Mouse (Mus musculus) T-helper 1 cell (primary cell): ENCODE measurements around the gene Intu.

Experiments
- in situ Hi-C: fragments of 300-600 bp; cut with MboI, MseI; formaldehyde crosslinking; loops from one replicate; pipeline ENCODE4 v1.15.1; 2025; ENCODE audit warnings: high pct_unique_total_duplicates

Intu gene

GRCm38 (mm10) chr3:40674873-40675405 is 143.9 kb downstream of the Intu start:
- in situ Hi-C loops: loop anchor here (10.0 to 25.0 kb wide), 3 partner anchors 1763 to 1963 kb away; no protein-coding TSS in a partner anchor

GRCm38 (mm10) chr3:40678856-40679255 is 147.8 kb downstream of the Intu start:
- in situ Hi-C loops: loop anchor here (10.0 kb wide), 1 partner anchor 1904 kb away; no protein-coding TSS in a partner anchor

- in situ Hi-C loops: no loop called here
Observed at GRCm38 (mm10) chr3:40682404-40682803, 151.3 kb downstream of the Intu start.

- in situ Hi-C loops: no loop called here
Observed at GRCm38 (mm10) chr3:40683171-40683570, 152.1 kb downstream of the Intu start.

GRCm38 (mm10) chr3:40685855-40686515 is 154.9 kb downstream of the Intu start:
- in situ Hi-C loops: no loop called here

- in situ Hi-C loops: no loop called here
Observed at GRCm38 (mm10) chr3:40686836-40687235, 155.8 kb downstream of the Intu start.

- in situ Hi-C loops: no loop called here
Observed at GRCm38 (mm10) chr3:40687588-40687987, 156.5 kb downstream of the Intu start.

- in situ Hi-C loops: no loop called here
Observed at GRCm38 (mm10) chr3:40691566-40691965, 160.5 kb downstream of the Intu start.

GRCm38 (mm10) chr3:40693435-40693834 is 162.3 kb downstream of the Intu start:
- in situ Hi-C loops: no loop called here

- in situ Hi-C loops: no loop called here
Observed at GRCm38 (mm10) chr3:40693960-40694359, 162.9 kb downstream of the Intu start.

GRCm38 (mm10) chr3:40694438-40694837 is 163.4 kb downstream of the Intu start:
- in situ Hi-C loops: no loop called here

- in situ Hi-C loops: no loop called here
Observed at GRCm38 (mm10) chr3:40695162-40695561, 164.1 kb downstream of the Intu start.

GRCm38 (mm10) chr3:40698834-40699233 is 167.7 kb downstream of the Intu start:
- in situ Hi-C loops: no loop called here

GRCm38 (mm10) chr3:40704816-40705430 is 173.8 kb downstream of the Intu start:
- in situ Hi-C loops: no loop called here

GRCm38 (mm10) chr3:40708655-40709054 is 177.6 kb downstream of the Intu start, which contains the start of gene Slc25a31:
Gene Slc25a31, plus strand, starts transcription at chr3:40708855.
- in situ Hi-C loops: no loop called here

GRCm38 (mm10) chr3:40716056-40716455 is 185.0 kb downstream of the Intu start:
- in situ Hi-C loops: no loop called here

- in situ Hi-C loops: no loop called here
Observed at GRCm38 (mm10) chr3:40719022-40719421, 187.9 kb downstream of the Intu start.

GRCm38 (mm10) chr3:40738381-40738912 is 207.4 kb downstream of the Intu start:
- in situ Hi-C loops: no loop called here

- in situ Hi-C loops: no loop called here
Observed at GRCm38 (mm10) chr3:40744024-40744835, 213.1 kb downstream of the Intu start, which contains the start of gene Hspa4l. Gene Hspa4l, plus strand, starts transcription at chr3:40744495.

- in situ Hi-C loops: no loop called here
Observed at GRCm38 (mm10) chr3:40744836-40745660, 214.0 kb downstream of the Intu start.
